Mouse (Mus musculus) kidney, postnatal 36 days (tissue): Measurements from ENCODE around the gene Gm49325.
A peak's percentile ranks its signal among the peaks of the same experiment; 100 is the strongest.

ENCODE experiments used
- DNase-seq, 2 experiments: peaks; one replicate each; pipeline ENCODE4 v3.0.0; 2021 to 2022; ENCODE audit warnings: mixed read lengths in 2 of 2

Gene Gm49325

DNA sequence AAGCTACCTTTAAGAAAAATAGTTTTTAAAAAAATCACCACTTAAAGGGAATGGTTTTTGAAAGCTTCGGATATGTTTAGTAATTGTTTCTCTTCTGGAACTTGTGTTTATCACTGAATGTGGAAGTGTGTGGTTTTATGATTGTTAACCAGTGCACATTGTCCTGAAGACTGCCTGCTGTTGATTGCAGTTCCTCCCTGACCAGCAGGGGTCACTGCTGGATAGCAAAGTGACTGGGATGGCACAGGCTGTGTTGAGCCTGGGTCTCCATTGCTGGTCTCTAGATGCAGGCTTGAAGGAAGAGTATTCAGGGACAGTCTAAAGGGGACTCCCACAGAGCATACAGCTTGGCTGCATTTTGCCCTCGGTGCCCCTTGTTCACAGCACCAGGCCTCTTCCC lies 21.5 kb downstream of the Gm49325 start:
- DNase-seq, result peak; percentile 82 to 91

DNA sequence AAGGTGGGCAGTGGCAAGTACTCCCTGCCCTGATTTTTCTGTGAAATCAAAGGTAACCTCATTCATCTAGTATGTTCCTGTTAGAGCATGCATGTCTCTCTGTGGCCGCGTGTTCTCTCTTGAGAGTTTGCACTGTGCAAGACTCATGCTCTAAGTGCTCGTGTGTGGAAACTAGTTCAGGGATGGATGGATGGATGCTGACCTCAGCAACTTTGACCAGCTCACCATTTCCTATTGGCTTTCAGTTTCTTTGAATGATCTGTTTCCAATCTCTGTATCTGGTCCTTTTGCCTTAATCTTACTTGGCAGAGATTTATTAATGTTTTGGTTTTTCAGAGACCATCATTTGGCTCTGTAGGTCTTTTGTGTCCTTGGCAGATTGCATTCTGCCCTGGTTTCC lies 23.2 kb downstream of the Gm49325 start:
- DNase-seq, result no peak

DNA sequence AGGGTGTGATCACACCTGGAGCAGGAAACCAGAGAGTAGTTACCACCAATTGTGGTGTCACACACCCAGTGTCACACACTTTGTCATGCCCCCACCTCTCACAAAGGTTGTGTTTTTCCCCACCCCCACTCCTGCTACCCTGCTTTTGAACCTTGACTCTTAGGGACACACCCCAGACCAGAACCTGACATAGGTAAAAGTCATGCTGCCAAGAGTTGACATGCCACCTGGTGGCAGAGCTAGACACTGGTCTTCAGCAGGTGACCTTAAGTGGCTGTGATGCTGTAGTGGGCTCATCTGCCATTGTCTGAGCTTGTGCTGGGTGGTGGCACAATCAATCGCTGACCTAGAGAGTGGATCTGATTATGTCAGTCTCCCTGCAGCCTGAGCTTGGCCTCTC lies 24.0 kb downstream of the Gm49325 start:
- DNase-seq, result peak; percentile 36 to 50

DNA sequence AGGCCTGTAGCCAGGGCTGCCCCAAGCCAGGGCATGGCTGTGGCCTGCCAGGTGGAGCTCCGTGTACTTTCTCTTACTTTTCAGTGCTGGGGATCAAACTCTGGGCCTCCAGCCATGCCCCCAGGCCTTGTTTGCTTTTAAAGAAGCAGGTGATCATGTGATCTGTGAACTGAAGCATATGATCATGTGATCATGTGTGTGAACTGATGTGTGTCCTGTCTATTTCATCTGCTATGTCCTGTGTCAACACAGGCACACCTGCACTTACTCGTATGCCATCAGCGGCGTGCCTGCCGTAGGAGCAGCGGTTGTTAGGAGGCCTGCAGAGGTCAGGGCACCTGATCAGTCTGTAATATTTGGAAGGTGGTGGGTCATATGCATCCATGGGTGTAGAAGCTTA lies 28.0 kb downstream of the Gm49325 start:
- peak in 1 of 2 experiments; percentile 36 for DNase-seq

DNA sequence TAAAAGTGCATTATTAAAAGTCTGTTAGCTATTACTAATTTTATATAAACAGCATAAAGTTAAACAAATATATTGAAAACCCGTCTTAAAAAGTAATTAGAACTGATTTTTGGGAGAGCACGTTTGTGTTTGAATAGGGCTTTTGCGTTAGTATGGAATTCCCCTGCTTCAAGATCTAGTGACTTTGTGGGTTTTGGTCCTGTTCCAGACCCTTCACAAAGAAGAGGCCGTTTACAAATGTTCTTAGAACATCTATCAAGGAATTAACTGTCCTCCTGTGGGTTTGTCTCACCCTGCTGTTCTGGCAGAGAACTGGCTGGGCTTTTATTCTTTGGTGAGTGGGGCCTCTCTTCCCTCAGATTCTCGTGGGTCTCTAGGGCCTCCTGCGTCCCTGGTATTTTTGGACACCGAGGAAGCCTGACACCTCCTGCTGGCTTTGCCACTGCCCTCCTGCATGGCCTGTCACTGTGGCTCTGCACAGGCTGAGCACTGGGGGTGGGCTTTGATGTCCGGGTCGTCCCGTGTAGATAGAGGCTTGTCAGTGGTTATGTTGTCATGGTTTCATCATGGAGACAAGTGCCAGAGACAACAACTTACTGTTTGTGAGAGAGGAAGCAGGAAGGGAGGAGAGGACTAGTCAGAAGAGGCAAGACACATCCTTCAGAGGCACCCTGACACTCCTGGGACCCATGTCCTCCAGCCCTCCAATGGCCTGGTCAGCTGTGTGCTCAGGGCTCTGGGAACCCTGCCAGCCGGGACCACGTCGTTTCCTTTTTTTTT lies 28.6 kb downstream of the Gm49325 start:
- peak; percentile 51 to 58 for DNase-seq

DNA sequence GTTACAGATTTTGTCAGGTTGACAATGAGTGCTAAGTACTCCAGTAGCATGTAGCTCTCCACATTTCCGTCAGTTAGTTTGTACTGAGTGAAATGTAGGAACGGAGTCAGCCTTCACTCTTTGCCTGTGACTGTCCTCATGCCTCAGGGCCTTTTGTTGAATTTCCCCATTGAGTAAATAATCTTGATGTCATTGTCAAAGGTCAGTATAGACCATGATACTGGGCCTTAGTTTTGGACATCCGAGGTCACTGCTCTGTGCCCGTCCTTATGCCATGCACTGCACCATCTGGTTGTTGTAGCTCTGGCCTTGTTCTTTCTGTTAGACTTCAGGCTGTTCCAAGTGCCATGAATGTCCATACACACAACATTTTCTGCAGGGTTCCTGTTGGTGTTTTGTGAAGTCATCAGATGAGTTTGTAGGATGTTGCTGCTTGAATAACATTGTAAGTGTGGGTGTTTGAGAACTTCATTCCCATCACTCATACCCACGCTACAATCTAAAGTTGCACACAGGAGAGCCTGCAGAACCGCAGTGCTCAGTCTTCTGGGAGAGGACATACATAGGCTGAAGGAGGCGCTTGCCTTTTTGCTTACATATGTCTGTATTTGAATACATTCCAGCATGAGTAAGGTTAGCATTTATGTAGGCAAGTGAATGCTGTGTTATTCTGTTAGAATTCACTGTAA lies 30.4 kb downstream of the Gm49325 start:
- DNase-seq, result no peak

DNA sequence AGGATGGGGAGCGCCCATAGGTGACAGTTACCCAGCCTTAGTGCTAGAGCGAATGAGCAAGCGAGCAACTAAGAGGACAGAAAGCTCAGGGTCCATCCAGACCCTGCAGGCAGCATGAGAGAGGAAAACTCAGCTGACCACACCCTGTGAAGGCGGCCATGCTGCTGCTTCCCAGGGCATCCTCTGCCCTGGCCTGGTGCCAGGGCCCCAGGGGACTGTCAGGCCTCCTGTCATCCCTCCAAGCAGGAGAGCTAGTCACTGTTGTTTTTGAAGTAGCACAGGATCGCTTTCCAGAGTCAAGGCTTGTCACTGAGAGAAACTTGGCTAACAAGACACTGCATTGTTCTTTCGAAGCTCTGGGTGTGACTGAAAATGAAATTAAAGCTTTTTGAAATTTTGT lies 33.0 kb downstream of the Gm49325 start:
- peak; percentile 64 to 68 for DNase-seq

DNA sequence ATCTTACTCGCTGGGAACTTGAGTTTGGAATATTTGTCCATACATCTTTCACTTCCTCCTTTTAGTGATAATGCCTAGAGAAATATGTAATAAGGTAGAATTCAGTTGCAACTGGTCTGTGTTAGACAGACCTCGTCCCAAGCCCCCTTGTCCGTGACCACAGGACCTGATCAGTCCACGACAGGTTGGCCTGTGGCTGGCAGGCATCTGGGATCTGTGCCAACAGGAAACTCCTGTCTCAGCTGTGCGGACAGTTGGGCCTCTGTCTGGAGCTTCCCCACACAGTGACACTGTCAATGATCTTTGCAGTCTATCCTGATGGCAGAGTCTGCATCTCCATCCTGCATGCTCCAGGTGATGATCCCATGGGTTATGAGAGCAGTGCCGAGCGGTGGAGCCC lies 37.2 kb downstream of the Gm49325 start:
- peak in 1 of 2 experiments; percentile 39 for DNase-seq

DNA sequence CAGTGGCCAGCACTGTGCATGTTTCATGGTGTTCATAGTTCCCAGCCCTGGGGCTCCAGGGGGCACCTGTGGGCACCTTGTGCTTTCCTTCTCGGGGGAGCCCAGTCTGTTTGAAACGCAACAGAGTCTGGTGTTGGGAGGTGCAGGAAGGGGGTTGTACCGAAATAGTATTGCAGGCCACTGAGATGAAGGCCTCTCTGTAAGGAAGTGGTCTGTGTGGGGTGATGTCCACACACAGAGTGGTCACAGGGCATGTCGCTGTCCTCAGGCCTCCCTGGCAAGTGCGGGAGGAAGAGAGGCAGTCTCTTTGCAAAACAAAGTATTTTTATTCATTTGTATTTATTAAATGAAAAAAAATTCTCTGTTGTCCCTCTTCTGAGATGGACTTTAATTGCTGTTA lies 39.6 kb downstream of the Gm49325 start:
- DNase-seq, result no peak

DNA sequence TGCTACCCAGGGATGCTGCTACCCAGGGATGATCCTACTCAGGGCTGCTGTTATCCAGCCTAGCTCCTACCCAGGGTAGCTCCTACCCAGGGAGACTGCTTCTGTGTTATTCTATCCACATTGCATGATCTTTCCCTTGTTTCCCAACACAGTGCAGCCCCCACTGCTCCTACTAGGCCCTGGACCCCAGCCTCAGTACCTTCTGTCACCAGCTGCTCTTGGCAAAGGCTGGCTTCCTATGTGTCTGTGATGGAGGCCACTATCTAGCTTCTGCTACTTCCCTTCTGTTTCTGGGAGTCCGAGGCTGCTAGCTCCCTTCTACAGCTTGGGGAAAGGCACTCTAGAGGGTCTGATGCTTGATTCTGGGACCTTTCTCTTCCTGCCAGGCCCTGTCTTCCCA lies 41.5 kb downstream of the Gm49325 start:
- no peak for DNase-seq

DNA sequence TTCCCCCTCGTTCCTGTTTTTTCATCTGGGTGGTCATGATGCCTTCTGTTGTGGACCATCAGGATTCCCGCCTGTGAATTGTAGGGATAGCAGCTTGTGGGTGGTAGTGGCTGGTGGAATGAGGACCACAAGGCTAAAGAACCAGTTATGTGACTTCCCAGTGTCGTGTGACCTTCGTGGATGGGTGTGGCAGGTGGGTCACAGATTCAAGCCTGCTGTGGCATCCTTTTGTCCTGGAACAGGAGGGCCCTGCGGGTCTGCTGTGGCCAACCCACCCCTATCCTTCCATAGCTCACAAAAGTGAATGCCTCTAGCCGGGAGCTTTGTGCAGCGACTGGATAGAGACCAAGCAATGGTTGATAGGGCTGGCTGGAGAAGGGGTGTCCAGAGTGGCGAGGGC lies 41.9 kb downstream of the Gm49325 start:
- DNase-seq, result no peak

DNA sequence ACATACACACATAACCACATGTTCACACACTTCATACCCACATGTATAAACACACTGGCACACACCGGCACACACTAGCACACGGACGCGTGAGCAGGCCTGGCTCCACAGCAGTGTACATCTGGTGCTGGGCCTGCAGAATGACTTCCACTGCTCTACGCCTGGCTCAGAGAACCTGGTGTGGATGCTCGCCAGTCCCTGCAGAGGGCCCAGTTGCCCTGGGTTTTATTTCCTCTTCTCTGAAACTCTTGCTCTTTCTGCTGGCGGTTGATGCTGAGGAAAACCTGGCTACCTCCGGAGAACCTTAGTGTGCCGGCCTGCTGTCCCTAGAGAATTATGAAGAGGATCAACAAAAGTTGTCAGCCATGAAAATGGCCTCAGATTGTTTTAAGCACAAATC lies 46.0 kb downstream of the Gm49325 start:
- DNase-seq, result no peak

DNA sequence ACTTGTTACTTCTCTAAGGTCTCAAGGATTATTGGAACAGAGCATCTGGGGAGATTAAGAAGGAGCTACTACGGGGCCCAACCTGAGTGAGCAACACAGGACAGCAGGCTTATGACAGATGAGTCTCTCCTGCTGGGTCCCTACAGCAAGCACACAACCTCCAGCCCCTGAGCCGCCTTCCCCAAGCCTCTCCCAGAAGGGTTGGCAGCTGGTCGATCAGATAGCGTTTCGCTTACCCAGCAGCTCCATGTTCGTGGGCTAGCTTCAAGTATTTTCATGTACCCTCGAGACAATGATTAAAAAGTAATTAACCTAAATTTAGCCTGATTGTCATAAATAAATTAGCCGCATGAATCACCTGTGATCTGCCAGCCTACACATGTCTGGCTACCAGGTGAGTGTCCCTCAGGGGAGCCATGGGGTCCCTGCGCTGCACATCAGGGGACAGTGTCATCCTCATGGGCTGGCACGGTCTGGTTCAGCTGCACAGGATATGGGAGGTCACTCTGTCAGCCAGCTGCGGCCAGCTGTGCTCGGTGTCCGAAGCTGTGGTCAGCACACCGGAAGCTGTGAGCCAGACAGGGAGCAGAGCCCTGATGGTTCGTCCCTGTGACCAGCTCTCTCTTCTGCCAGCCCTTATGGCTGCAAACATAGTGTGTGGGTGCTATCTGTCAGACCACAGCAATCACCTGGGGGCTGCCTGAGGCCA lies 52.4 kb downstream of the Gm49325 start:
- peak; percentile 44 to 68 for DNase-seq

DNA sequence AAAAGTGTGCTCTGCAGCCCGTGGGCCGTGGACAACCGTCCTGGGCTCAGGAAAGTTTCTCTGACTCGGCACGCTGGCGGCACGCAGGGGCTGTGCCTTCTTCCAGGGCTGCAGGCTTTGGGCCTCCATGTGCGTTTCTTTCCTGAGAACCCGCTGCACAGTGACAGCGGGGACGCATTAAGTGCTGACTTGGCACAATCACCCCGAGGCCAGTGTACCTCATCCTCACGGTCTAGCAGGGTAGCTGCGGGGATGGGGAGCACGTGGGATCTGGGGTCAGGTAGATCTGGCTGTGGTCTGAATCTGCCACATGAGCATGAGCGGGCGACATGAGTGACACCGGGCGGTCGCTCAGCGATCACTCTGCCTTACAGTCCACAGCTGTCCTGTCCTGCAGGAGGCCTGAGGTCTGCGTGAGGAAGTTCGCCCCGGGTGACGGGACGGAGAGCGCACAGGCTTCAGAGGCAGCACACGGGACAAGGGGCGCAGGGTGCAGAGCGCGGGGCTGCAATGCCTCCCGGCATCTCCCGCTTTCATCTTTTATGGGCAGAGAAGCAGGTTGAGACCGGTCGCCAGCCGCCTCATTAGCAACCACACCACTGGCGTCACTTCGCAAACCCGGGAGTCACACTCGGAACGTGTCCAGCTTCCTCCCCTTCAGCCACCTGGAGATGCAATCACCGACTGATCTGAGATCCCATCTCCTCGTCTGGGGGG lies 58.1 kb downstream of the Gm49325 start:
- no peak for DNase-seq

DNA sequence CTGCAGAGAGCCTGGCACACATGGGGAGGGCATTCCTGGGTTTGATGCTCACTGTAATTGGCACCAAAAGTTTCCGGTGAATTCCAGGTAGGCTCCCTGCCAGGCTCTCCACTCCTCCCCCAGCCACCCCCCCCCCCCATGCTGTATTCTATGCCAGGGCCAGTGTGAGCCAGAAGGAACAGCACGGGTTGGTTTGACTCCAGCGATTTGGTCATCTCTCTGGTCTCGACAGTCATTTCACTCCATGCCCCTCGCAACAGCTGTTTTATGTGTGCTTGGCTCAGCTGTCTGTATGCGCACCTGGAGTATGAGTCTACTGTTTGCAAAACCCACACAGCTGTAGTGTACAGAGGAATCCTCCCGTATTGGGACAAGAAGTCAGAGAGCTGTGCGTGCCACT lies 60.3 kb downstream of the Gm49325 start:
- no peak for DNase-seq

DNA sequence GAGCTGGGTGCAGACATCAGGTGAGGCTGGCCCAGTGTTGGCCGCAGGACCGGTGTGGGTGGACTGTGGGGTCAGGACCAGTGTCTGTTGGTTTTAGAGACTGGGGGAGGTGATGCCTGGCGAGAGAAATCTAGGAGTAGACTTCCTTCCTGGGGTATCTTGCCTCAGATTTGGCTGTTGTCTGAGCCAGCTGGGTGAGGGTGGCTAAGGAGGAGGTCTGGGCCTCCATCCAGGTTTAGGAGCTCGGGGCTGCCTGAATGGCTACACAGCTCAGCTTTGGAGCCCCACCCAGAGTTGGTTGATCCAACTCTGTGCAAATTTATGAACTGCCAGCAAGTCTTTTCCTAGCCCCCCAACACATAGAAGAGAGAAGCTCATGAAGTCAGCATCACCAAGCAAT lies 61.4 kb downstream of the Gm49325 start:
- no peak for DNase-seq

DNA sequence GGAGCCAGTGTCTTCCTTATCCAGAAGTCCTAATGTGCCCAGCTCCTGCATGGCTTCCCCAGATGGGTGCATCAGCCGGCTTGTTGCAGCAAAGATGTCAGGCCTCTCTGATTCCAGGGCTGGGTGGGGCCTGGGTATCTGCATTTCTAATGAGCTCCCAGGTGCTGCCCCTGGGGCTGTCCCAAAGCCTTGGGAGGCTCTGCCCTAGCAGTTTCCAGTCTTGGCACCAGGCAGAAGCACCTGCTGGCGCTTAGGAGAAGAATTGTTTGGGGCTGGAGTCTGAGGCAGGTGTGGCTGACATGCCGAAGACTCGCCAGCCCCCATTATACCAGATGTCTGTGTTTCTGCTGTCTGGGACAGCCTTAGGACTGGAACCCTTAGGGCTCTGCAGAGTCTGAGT lies 64.7 kb downstream of the Gm49325 start:
- DNase-seq, result no peak

DNA sequence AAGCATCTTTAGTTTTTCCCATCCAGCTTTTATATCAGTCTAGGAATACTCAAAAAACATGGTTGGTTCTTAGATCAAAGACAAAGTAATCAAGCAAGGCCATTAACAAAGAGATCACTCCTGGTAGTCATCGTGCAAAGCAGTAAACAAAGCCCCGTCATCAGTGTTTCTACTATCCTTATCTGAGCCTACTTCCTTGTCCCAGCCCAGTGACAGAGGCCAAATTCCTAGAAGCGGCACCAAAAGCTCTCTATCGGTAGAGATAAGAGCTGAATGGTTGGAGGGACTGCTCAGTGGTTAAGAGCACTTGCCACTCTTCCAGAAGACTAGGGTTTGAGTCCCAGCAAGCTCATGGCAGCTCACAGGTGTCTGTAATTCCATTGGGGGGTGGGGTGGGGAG lies 65.5 kb downstream of the Gm49325 start:
- no peak for DNase-seq

DNA sequence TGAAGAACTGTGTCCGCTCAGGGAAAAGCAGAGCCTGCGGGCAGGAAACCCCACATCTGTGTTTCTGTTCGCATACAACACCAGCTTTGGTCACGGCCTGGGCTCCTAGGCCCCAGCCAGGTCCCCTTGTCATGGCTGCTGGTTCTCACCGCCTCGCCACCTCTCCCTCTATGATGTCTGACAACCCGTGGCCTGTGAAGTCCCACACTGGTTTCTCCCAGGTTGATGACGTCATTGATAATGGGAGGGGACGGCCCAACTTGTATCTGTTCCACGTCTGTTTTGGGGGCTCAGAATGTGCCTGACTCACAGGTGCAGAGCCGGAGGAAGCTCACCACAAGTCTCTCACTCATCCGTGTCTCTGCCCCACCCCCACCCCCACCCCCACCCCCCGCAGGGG lies 67.8 kb downstream of the Gm49325 start:
- no peak for DNase-seq

DNA sequence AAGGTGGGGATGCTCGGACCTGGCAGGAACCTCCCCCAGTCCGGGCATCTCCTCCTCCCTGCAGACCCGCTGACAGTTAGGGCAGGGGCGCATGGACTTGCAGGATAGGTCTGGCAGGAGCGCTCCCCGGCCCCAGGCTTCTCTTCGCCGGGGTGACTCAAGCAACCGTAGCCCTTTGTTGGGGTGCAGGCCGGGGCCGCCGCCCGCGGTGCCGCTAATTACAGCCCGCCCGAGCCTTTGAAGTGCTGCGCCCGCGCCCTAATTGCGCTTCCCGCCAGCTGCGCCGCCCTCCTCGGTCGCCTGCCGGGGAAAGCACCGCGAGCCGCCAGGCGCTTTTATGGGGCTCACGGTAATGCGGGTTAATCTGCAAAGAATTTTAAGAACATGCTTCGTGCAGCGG lies 71.6 kb downstream of the Gm49325 start:
- no peak for DNase-seq

DNA sequence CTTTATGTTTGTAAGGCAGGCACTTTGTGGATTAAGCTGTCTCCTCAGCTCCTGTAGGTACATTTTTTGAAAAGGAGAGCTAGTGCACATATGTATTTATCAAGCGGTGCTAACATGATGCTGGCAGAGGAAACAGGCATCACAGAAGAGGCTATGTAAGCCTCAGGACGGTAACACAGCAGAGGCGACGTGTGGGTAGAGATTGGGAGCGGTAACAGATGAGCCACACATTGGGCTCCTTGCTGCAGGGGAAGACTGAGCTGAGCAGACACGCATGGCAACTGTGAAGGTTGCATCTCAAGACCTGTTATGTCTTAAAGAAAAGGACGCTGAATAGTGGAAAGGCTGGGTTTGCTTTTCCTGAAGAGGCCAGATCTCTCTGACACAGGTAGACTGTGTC lies 77.0 kb downstream of the Gm49325 start:
- no peak for DNase-seq

DNA sequence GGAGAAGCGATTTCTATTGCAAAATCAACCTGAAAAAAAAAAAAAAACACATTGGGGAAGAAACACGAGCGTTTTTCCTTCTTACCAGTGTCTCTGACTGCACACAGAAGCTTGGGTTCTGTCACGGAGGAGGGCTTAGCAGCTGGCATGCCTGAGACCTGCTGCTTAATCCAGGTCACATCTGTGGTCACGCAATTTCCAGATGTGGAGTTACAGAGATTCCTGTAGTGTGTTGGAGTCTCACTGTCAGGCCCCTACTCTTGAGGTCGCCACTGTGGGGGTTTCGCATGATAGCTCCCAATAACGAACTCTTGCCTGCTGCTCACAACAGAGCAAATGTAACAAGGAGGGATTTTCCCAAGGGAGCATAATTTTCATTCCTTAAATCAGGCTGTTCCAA lies 78.2 kb downstream of the Gm49325 start:
- no peak for DNase-seq
